Mouse (Mus musculus) heart, adult 10 weeks (tissue): ENCODE data around the gene Ufm1. TPM values are rescaled to one million over a fixed set of nuclear protein-coding genes. Genes with fewer than 3 reads are reported as not detected.

Source experiments
- polyA plus RNA-seq: library from polyadenylated mRNA; stranded (reverse); fragments of 350-450 nt; fragmentation: Illumina TruSeq; extraction: RNeasy Lipid Tissue Mini Kit (QIAGEN cat#74804); gene quantifications from one replicate; pipeline ENCODE4 v1.2.3, GENCODE M21; 2014; ENCODE audit warnings: low read depth, low replicate concordance

Ufm1 gene
- polyA plus RNA-seq: 44.8 TPM

DNA sequence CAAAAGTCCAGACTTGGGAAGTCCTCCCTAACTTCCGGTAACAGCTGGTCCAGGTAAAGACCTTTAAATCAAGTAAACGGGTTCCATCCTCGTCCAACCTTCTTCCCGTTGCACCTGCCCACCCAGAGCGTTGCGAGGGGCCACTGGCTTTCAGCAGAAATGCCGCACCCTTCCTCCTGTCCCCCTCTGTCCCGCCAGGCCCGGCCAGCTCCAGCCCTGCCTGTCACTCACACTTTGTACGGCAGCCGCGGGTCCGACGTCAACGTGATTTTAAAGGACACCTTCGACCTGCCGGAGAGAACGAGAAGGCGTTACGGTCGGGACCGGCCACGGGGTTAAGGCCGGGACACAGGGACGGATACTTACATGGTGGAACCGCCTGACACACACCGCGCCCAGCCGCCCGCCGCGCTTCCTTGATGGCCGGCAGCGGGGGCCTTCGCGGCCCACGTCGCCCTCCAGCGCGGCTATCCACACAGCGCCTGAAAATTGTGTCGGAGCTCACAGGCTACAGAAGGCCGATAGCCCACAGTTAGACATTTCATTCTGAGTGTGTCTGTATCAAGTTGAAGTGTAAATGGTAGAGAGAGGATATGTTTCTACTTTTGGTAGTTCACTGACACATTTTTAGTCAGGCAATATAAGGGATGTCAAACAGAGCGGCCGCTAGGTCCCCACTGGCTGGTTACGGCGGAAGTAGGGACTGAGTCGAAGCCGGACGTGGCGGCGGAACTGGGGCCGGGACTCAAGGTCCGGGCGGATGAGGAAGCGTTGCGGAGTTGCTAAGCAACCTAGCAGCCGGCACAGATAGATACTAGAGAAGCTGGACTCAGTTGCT, at the start of gene Ufm1:
Gene Ufm1, minus strand, starts transcription at position 448 of the 838 bp plus-strand sequence.

DNA sequence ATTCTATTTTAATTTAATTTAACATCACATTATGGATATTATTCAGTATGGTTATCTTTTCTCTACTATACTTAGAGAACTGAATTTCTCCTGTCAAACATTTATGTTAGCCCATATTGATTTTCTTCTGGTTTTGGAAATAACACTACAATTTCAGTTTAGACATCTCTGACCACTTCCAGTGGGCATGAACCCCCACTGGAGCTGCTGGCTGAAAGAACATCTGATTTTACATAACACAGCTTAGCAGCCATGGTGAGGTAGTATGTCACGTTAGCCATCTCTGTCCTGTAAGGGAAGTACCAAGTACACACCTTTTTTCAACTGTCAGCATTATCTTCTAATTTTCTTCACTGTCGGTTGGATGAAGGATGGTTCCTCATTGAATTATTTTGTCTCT, 18.8 kb downstream of the Ufm1 start, which contains the start of gene Gm10985:
Gene Gm10985, plus strand, starts transcription at position 301 of the 400 bp plus-strand sequence.

Other genes with a start within 250 kb of the Ufm1 start
- 3.6 TPM for gene Frem2, start 206.5 kb downstream of the Ufm1 start, polyA plus RNA-seq
- not detected for gene Gm10985, start 18.7 kb downstream of the Ufm1 start, polyA plus RNA-seq